Mouse (Mus musculus) ES-Bruce4 (cell line): ENCODE results near the gene Serpinb1c. TPM values are rescaled to one million over a fixed set of nuclear protein-coding genes. Genes with fewer than 3 reads are reported as not detected.
"Not testable (repeated sequence)": the region's sequence is repeated elsewhere in the genome, so short reads cannot be mapped to it uniquely, and the experiment has no call there.

Experiments used
- H3K27ac ChIP-seq: 2 replicates; pipeline ENCODE4 v1.5.1; 2012; ENCODE audit warnings: low read length, inconsistent platforms; ENCODE audit not compliant: insufficient read depth
- H3K27me3 ChIP-seq: 2 replicates; pipeline ENCODE4 v1.6.1; 2012; ENCODE audit warnings: mild to moderate bottlenecking, low read length, inconsistent platforms; ENCODE audit not compliant: control insufficient read depth, poor library complexity, insufficient read depth, severe bottlenecking
- H3K36me3 ChIP-seq: 2 replicates; pipeline ENCODE4 v1.6.1; 2012; ENCODE audit warnings: inconsistent platforms, mild to moderate bottlenecking, low read length, moderate library complexity; ENCODE audit not compliant: control insufficient read depth, poor library complexity, insufficient read depth, severe bottlenecking
- H3K4me1 ChIP-seq: one replicate; pipeline ENCODE4 v1.8.1; 2011; ENCODE audit warnings: low read length; ENCODE audit not compliant: control insufficient read depth, insufficient read depth
- H3K4me3 ChIP-seq: 2 replicates; pipeline ENCODE4 v1.5.1; 2011; ENCODE audit warnings: low read depth, mild to moderate bottlenecking, low read length
- H3K9ac ChIP-seq: 2 replicates; pipeline ENCODE4 v1.6.1; 2012; ENCODE audit warnings: low read depth, mild to moderate bottlenecking, inconsistent platforms; ENCODE audit not compliant: poor library complexity, severe bottlenecking
- H3K9me3 ChIP-seq: replicated peaks from 2 replicates; pipeline ENCODE4 v1.6.1; 2012; ENCODE audit warnings: mild to moderate bottlenecking, low read length, inconsistent platforms; ENCODE audit not compliant: control insufficient read depth, poor library complexity, insufficient read depth, severe bottlenecking
- CTCF ChIP-seq: IDR thresholded peaks from one replicate; pipeline ENCODE4 v1.8.1; 2011; ENCODE audit warnings: low read depth, low read length
- EP300 ChIP-seq: IDR thresholded peaks from 2 replicates; pipeline ENCODE4 v1.6.1; 2011; ENCODE audit warnings: low read depth, low read length; ENCODE audit not compliant: insufficient read depth
- POLR2A ChIP-seq: IDR thresholded peaks from one replicate; pipeline ENCODE4 v1.8.1; 2011; ENCODE audit warnings: low read length; ENCODE audit not compliant: insufficient read depth
- polyA plus RNA-seq: library from polyadenylated mRNA; stranded (reverse); fragments of >200 nt; gene quantifications from 2 replicates; pipeline ENCODE4 v1.2.4, GENCODE M21; 2011; ENCODE audit warnings: low read depth; ENCODE audit not compliant: missing spikeins, insufficient read depth, insufficient read length

The Serpinb1c gene
- polyA plus RNA-seq, 1 experiment = not detected

DNA sequence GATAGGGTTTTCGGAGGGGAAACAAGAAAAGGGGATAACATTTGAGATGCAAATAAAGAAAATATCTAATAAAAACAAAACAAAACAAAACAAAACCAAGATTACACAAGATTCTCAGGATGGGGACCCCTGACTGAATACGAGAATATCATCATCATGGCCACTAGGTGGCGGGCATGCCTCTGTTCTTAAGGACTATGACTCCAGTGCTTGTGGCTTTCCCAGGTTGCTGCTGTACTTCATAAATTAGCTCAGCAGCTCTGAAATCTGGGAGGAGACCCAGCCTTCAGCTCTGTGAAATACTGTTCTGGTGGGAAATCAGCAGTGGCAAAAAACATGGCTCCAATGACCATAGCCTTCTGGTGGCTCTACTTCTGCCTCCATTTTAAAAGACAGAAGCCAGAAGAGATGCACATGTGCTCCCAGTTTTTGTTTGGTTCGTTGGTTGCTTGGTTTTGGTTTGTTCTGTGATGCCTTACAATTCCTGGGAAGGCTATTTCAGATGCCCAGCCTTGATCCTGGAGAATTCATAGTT lies 4.5 kb upstream of the Serpinb1c start:
- no peaks in the 10 kb centered on the region for H3K4me1 ChIP-seq
- no peaks in the 10 kb centered on the region for H3K27me3 ChIP-seq
- H3K9ac ChIP-seq = no peak overlapping the region
- no peaks in the 10 kb centered on the region for H3K36me3 ChIP-seq
- no peaks in the 10 kb centered on the region for H3K9me3 ChIP-seq
- H3K27ac ChIP-seq = no peak overlapping the region
- TF ChIP-seq POLR2A = no peak
- peak; percentile 34 for TF ChIP-seq CTCF
- no peak overlapping the region for H3K4me3 ChIP-seq

GRCm38 (mm10) chr13:32900639-32901038 lies 2.6 kb upstream of the Serpinb1c start:
- Histone ChIP-seq H3K9ac (no peak overlapping the region), H3K27ac (no peak overlapping the region), H3K4me3 (no peak overlapping the region), H3K27me3 (no peaks in the 10 kb centered on the region), H3K4me1 (no peaks in the 10 kb centered on the region), H3K9me3 (no peaks in the 10 kb centered on the region), H3K36me3 (no peaks in the 10 kb centered on the region)
- TF ChIP-seq POLR2A = no peak
- peak; percentile 68 for TF ChIP-seq CTCF

- H3K4me1 ChIP-seq, H3K9ac ChIP-seq, H3K4me3 ChIP-seq, H3K9me3 ChIP-seq, H3K27me3 ChIP-seq, H3K27ac ChIP-seq, H3K36me3 ChIP-seq: not testable (repeated sequence)
Observed at GRCm38 (mm10) chr13:32899114-32899513, 1.1 kb upstream of the Serpinb1c start.

DNA sequence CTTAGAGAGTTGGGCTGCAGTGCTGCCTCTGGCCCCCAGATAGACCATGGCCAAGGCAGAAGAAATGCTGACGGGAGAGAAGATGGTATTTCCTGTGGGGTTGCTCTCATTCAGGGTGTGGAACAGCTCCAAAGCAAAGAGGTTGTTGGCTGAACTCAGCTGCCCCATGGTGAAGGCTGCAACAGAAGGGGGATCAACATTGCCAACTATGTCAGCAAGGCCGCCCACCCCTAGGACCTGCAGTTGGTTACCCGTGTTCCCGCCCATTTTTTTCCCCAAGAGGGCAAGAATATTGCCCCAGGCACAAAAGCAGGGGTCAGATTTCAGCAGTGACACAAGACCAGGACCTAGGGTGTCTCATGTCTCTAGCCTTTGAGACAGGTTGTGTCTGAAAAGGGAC lies 1.1 kb downstream of the Serpinb1c start:
- no peak for TF ChIP-seq POLR2A
- TF ChIP-seq CTCF = no peak
- TF ChIP-seq EP300 = no peak

GRCm38 (mm10) chr13:32884755-32885154 lies 13.3 kb downstream of the Serpinb1c start:
- H3K9ac ChIP-seq = no peak overlapping the region
- TF ChIP-seq CTCF = no peak
- H3K9me3 ChIP-seq = no peaks in the 10 kb centered on the region
- H3K4me1 ChIP-seq = no peaks in the 10 kb centered on the region
- no peak overlapping the region for H3K27ac ChIP-seq
- no peaks in the 10 kb centered on the region for H3K27me3 ChIP-seq
- no peak overlapping the region for H3K4me3 ChIP-seq
- no peaks in the 10 kb centered on the region for H3K36me3 ChIP-seq

More for the DNA sequence above, 1.1 kb downstream of the Serpinb1c start:
- no peaks in the 10 kb centered on the region for H3K9me3 ChIP-seq
- H3K4me3 ChIP-seq = no peak overlapping the region
- no peak overlapping the region for H3K27ac ChIP-seq
- H3K27me3 ChIP-seq = no peaks in the 10 kb centered on the region
- no peaks in the 10 kb centered on the region for H3K4me1 ChIP-seq
- no peaks in the 10 kb centered on the region for H3K36me3 ChIP-seq
- H3K9ac ChIP-seq = no peak overlapping the region

DNA sequence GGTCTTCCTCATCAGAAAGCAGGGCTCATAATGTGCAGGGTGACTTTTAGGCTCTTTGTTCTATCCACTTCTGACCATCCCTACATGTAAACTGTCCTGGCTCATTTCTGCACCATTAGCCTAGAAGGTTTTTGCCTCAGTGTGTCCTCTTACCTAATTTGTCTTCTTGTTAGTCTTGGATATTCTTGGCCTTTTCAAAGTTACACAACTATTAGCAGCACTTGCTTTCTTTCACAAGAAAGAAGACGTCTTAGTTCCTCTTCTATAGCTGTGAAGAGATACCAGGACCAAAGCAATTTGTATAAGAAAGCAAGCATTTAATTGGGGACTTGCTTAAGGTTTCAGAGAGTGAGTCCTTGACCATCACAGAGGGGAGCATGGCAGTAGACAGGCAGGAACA lies 24.1 kb downstream of the Serpinb1c start:
- no peak overlapping the region for H3K4me3 ChIP-seq
- H3K9ac ChIP-seq = no peak overlapping the region
- TF ChIP-seq EP300 = no peak
- TF ChIP-seq CTCF = no peak
- TF ChIP-seq POLR2A = no peak
- H3K27me3 ChIP-seq = no peaks in the 10 kb centered on the region
- no peaks in the 10 kb centered on the region; the same call in 1 of the 2 replicates for H3K9me3 ChIP-seq
- no peaks in the 10 kb centered on the region for H3K4me1 ChIP-seq
- no peaks in the 10 kb centered on the region for H3K36me3 ChIP-seq
- no peak overlapping the region for H3K27ac ChIP-seq

DNA sequence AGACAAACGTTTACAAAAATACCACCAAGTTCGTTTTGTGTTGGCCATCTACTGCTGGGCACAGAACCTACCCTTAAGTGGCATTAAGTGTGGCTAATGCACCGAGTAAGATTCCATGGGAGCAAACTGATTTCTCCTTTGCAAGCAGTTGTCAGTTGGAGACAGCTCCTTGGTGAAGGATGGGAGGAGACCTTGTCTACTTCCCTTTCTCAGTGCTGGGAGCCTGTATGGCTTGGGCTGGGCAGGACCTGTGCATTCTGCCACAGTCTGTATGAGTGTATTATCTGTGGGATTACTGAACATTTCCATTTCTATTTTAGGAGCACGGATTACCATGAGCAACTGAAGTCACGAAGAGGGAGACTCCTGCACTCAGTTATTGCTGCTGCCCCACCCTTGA lies 29.2 kb downstream of the Serpinb1c start:
- Histone ChIP-seq H3K9me3 (no peaks in the 10 kb centered on the region), H3K4me3 (no peak overlapping the region), H3K36me3 (no peaks in the 10 kb centered on the region), H3K27me3 (no peaks in the 10 kb centered on the region), H3K9ac (no peak overlapping the region), H3K27ac (no peak overlapping the region), H3K4me1 (no peaks in the 10 kb centered on the region)
- TF ChIP-seq CTCF = no peak
- no peak for TF ChIP-seq EP300
- no peak for TF ChIP-seq POLR2A

- not testable (repeated sequence) for H3K9me3 ChIP-seq, H3K9ac ChIP-seq, H3K27ac ChIP-seq, H3K36me3 ChIP-seq, H3K4me3 ChIP-seq, H3K27me3 ChIP-seq, H3K4me1 ChIP-seq
Observed at GRCm38 (mm10) chr13:32868233-32868632, 29.8 kb downstream of the Serpinb1c start.
